Mouse (Mus musculus): ENCODE data around the gene Acnat1. TPM values are rescaled to one million over a fixed set of nuclear protein-coding genes. Genes with fewer than 3 reads are reported as not detected.
"Not testable (repeated sequence)": the region's sequence is repeated elsewhere in the genome, so short reads cannot be mapped to it uniquely, and the experiment has no call there.

Gene Acnat1
- polyA plus RNA-seq, 1 experiment, result not detected

- Histone ChIP-seq H3K4me1 (ENCODE audit: control insufficient read depth, insufficient read depth, low read length) (no peaks in the 10 kb centered on the region), H3K4me3 (replicated peaks; ENCODE audit: extremely low read depth, low read depth, low read length) (no peak within 1 kb of the TSS)
- 52% methylated on average over 3 of the region's 3 CpGs for WGBS
- TF ChIP-seq CTCF (IDR thresholded peaks at IDR 0.05; ENCODE audit: insufficient read depth, low read length), result no peak
- TF ChIP-seq POLR2A (IDR thresholded peaks at IDR 0.05; ENCODE audit: borderline replicate concordance, extremely low read depth, low read depth, low read length), result no peak
- no peak for DNase-seq
Measured at GRCm38 (mm10) chr4:49506386-49506785, 32.7 kb upstream of the Acnat1 start, which contains the start of gene Baat. Gene Baat (minus strand): TSS chr4:49506557.

DNA sequence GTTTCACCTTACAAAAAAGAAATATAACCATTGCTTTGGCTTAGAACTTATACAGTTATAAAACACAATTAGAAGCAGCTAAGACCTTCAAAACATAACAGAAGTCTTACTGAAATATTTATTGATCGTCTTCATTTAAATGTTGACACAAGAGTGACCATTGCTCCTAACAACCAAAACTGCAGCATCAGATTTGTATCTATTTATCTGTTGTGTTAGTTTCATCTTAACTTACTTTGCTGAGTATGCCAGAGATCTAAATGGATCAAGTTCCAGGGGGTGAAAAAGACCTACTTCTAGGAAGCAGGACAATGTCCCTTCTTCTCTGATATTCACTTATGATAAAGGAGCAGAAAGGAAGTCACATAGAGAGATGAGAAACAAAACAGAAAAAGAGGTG, 29.9 kb upstream of the Acnat1 start:
- Histone ChIP-seq H3K4me1 (ENCODE audit: control insufficient read depth, insufficient read depth, low read length) (no peaks in the 10 kb centered on the region), H3K4me3 (replicated peaks; ENCODE audit: extremely low read depth, low read depth, low read length) (no peak overlapping the region)
- no peak for TF ChIP-seq CTCF (IDR thresholded peaks at IDR 0.05; ENCODE audit: insufficient read depth, low read length)
- no peak for TF ChIP-seq POLR2A (IDR thresholded peaks at IDR 0.05; ENCODE audit: borderline replicate concordance, extremely low read depth, low read depth, low read length)
- DNase-seq, result no peak
- 88% methylated on average over 1 of the region's 1 CpGs for WGBS

GRCm38 (mm10) chr4:49485934-49486650, 12.4 kb upstream of the Acnat1 start:
- 75% methylated on average over 3 of the region's 3 CpGs for WGBS
- DNase-seq; H3K4me1 ChIP-seq (ENCODE audit: control insufficient read depth, insufficient read depth, low read length); H3K4me3 ChIP-seq (replicated peaks; ENCODE audit: extremely low read depth, low read depth, low read length): not testable (repeated sequence)

DNA sequence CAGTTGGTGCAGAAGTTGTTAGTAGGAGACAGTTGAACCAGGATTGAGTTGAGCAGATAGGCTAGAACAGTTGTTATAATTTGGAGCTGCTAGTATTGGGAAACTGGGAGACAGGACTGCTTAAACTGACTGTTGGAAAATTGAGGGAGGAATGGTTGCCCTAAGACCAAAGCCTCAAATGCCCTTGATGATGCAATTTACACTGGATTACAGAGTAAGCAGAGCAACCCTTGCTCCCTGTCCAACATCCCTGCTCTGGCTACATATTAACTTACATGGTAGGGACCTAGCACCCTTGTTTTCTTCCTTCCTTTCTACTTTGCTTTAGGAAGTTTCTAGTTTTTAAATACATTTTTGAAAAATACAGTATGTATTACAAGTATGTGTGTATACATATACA, 11.7 kb upstream of the Acnat1 start:
- no peak overlapping the region for H3K4me3 ChIP-seq (replicated peaks; ENCODE audit: extremely low read depth, low read depth, low read length)
- no peak for TF ChIP-seq POLR2A (IDR thresholded peaks at IDR 0.05; ENCODE audit: borderline replicate concordance, extremely low read depth, low read depth, low read length)
- no peaks in the 10 kb centered on the region for H3K4me1 ChIP-seq (ENCODE audit: control insufficient read depth, insufficient read depth, low read length)
- no peak for DNase-seq

GRCm38 (mm10) chr4:49480896-49481295, 7.2 kb upstream of the Acnat1 start:
- no peak overlapping the region for H3K4me3 ChIP-seq (replicated peaks; ENCODE audit: extremely low read depth, low read depth, low read length)
- DNase-seq, result no peak
- WGBS, result 43% methylated on average over 3 of the region's 3 CpGs
- no peaks in the 10 kb centered on the region for H3K4me1 ChIP-seq (ENCODE audit: control insufficient read depth, insufficient read depth, low read length)
- TF ChIP-seq POLR2A (IDR thresholded peaks at IDR 0.05; ENCODE audit: borderline replicate concordance, extremely low read depth, low read depth, low read length), result no peak
- no peak for TF ChIP-seq CTCF (IDR thresholded peaks at IDR 0.05; ENCODE audit: insufficient read depth, low read length)

DNA sequence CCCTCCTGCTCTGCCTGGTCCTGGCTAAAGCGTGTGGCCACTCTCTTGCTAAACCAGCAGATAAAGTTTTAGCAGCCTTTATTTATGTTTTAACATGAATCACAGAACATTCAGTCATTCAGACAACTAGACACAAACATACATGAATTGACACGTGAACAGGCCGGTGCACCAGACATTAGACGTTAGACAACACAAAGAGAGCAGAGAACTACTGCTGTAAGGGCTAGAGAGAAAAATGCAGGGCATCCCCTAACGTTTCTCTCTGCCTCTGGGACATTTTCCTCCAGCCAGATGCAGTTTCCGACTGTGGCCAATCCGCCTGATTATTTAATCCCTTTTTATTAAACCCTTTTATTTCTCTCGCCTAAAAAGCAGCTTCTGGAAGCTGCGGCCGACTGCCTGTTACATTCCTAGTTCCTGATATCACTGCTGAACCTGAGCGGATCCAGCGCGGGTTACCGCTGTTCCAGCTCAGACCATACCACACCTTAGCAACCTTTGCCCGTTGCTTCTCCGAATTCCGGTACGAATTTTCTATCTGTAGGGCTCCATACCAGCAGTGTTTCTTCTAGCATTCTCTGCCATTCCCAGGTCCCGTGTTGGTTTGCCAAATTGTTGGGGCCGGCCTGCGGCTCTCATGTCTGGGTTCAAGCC, 6.5 kb upstream of the Acnat1 start:
- no peak overlapping the region for H3K4me3 ChIP-seq (replicated peaks; ENCODE audit: extremely low read depth, low read depth, low read length)
- H3K4me1 ChIP-seq (ENCODE audit: control insufficient read depth, insufficient read depth, low read length), result no peaks in the 10 kb centered on the region
- WGBS, result 26% methylated on average over 21 of the region's 21 CpGs
- TF ChIP-seq CTCF (IDR thresholded peaks at IDR 0.05; ENCODE audit: insufficient read depth, low read length), result no peak
- no peak for TF ChIP-seq POLR2A (IDR thresholded peaks at IDR 0.05; ENCODE audit: borderline replicate concordance, extremely low read depth, low read depth, low read length)
- peak; percentile 7 for DNase-seq

GRCm38 (mm10) chr4:49479035-49479434, 5.3 kb upstream of the Acnat1 start:
- 38% methylated on average over 2 of the region's 2 CpGs for WGBS
- DNase-seq; H3K4me1 ChIP-seq (ENCODE audit: control insufficient read depth, insufficient read depth, low read length); H3K4me3 ChIP-seq (replicated peaks; ENCODE audit: extremely low read depth, low read depth, low read length): not testable (repeated sequence)

- H3K4me1 ChIP-seq (ENCODE audit: control insufficient read depth, insufficient read depth, low read length), result no peaks in the 10 kb centered on the region
- DNase-seq, result peak; percentile 18
- TF ChIP-seq CTCF (IDR thresholded peaks at IDR 0.05; ENCODE audit: insufficient read depth, low read length) (no peak), POLR2A (IDR thresholded peaks at IDR 0.05; ENCODE audit: borderline replicate concordance, extremely low read depth, low read depth, low read length) (no peak)
- WGBS, result 18% methylated on average over 19 of the region's 19 CpGs
- H3K4me3 ChIP-seq (replicated peaks; ENCODE audit: extremely low read depth, low read depth, low read length), result peak overlapping the region; percentile 49
Measured at GRCm38 (mm10) chr4:49478118-49478877, 4.6 kb upstream of the Acnat1 start.

DNA sequence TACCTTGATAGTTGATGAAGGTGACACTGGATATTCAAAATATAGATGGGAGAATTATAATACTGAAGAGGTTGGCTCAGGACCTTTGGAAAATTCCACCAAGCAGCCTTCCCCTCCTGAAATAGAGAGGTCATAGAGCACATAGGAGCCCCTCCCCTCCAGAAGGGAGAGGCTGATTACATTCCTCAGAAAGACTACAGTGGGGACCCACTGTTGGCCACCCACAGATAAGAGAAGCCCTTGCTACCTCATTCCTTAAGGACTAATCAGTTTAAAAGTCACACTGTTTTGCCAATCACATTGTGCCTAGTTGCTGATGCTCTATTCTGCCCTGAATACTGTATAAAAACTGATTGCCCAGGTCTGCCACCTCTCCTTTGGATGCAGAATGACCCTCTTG, 871 bp upstream of the Acnat1 start:
- no peak for DNase-seq
- TF ChIP-seq POLR2A (IDR thresholded peaks at IDR 0.05; ENCODE audit: borderline replicate concordance, extremely low read depth, low read depth, low read length), result no peak
- no peak for TF ChIP-seq CTCF (IDR thresholded peaks at IDR 0.05; ENCODE audit: insufficient read depth, low read length)
- no peak overlapping the region for H3K4me3 ChIP-seq (replicated peaks; ENCODE audit: extremely low read depth, low read depth, low read length)
- H3K4me1 ChIP-seq (ENCODE audit: control insufficient read depth, insufficient read depth, low read length), result no peaks in the 10 kb centered on the region
